Mouse (Mus musculus): Measurements from ENCODE around the gene Napepld. TPM values are rescaled to one million over a fixed set of nuclear protein-coding genes. Genes with fewer than 3 reads are reported as not detected.
"Not testable (repeated sequence)": the region's sequence is repeated elsewhere in the genome, so short reads cannot be mapped to it uniquely, and the experiment has no call there.

Gene Napepld
- polyA plus RNA-seq, 1 experiment from 2014 or later, result 3.4 TPM

DNA sequence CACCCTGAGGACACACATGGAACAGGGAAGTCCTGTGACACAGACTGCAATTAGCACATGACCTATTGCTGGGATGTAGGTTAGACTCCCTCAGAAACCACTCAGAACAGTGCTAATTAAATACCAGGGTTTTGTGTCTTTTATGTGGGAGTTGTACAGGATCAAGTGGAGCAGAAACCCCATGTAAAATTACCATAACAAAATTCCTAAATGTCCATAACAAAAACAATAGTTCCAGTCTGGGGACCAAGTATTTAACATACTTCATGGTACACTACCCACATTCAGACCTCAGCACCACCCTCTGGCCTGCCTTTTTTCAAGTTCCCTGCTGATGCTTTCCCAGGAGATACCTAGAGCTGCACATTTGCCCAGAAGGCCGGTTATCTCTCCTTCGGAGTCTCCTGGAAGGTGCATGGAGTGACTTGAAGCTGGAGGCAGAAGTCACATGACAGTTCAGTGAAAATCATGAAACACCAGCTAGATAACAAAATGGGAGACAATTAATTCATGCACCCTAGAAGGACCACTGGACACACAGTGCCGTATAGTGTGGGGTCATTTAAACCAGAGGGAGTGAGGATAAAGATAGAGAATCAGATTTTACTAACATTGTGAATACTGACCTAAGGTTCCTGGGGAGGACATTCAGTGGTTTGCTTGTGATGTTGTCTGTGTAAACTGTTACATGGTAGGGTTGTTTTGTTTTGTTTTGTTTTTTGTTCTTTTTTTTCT, 31.1 kb upstream of the Napepld start:
- Histone ChIP-seq H3K4me1 (replicated peaks) (no peaks in the 10 kb centered on the region), H3K36me3 (no peaks in the 10 kb centered on the region), H3K9me3 (no peaks in the 10 kb centered on the region), H3K9ac (no peak overlapping the region), H3K4me2 (replicated peaks) (no peak overlapping the region), H3K27ac (no peak overlapping the region), H3K4me3 (replicated peaks) (no peak overlapping the region), H3K27me3 (replicated peaks) (no peaks in the 10 kb centered on the region)
- ATAC-seq, result no peak
- 88% methylated on average over 3 of the region's 3 CpGs for WGBS

DNA sequence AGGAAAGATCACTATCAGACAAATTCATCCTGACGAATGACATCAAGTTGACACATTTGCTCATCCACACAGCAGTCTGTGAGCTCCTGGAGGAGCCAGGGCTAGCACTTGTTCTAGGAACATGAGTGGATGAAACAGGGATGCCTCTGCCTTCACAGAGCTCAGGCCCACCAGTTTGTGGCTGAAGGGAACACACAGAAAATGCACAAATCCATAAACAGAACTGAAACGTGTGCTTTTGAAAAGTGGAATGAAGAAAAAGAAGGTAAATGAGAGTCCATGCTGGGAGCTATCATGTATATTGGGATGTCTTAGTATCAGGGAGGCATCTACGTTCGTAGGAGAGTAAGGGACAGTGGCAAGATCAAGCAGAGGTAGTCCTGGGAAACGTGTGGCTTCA, 27.9 kb upstream of the Napepld start:
- Histone ChIP-seq H3K4me3 (replicated peaks) (no peak overlapping the region), H3K27ac (no peak overlapping the region), H3K4me2 (replicated peaks) (no peak overlapping the region), H3K27me3 (replicated peaks) (no peaks in the 10 kb centered on the region), H3K4me1 (replicated peaks) (no peaks in the 10 kb centered on the region), H3K36me3 (no peaks in the 10 kb centered on the region), H3K9me3 (no peaks in the 10 kb centered on the region), H3K9ac (no peak overlapping the region)
- no peak for ATAC-seq
- 81% methylated on average over 5 of the region's 5 CpGs for WGBS

DNA sequence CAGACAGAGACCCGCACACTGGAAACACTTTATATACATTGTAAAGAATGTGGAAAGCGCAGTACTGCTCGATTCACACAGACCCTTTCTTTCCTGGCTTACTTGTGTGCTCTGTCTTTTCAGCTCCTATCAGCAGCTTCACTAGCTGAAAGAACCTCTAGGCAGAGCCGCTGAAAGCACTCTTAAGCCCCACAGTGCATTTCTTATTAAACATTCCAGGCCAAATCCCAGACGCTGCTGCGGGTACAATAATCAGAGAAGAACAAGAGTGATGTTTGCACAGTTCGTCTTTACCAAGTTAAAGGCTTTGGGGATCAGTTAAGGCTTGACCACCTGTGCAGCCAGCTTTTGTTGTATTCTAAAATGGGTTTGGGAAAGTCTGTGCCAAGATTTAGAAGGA, 23.7 kb upstream of the Napepld start:
- no peak overlapping the region for H3K4me3 ChIP-seq (replicated peaks)
- no peaks in the 10 kb centered on the region for H3K9me3 ChIP-seq
- H3K4me2 ChIP-seq (replicated peaks), result no peak overlapping the region
- peak overlapping the region; percentile 23; the same call in 1 of the 2 replicates for H3K27ac ChIP-seq
- no peaks in the 10 kb centered on the region for H3K27me3 ChIP-seq (replicated peaks)
- no peaks in the 10 kb centered on the region for H3K36me3 ChIP-seq
- no peaks in the 10 kb centered on the region for H3K4me1 ChIP-seq (replicated peaks)
- 29% methylated on average over 7 of the region's 7 CpGs for WGBS
- ATAC-seq, result no peak
- no peak overlapping the region for H3K9ac ChIP-seq

DNA sequence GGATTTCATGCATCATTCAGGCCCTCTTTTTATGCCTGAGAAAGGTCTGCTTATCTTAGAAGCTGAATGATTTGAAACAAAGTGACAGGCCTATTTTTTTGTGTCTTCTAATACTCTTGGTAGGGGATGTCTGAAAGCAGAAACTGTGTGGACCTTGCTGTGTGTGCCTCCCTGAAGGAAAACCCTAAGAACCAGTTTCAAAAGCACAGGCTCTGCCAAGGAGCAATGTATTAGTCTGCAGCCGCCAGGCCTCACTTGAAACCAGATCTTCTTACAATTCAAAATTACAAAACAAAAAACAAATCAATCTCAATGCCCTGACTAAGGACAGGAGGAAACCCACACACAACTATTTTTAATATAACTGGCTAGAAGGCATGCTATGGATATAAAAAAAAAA, 23.2 kb upstream of the Napepld start:
- H3K4me3 ChIP-seq (replicated peaks), result no peak overlapping the region
- no peaks in the 10 kb centered on the region for H3K36me3 ChIP-seq
- no peaks in the 10 kb centered on the region for H3K9me3 ChIP-seq
- no peak overlapping the region for H3K9ac ChIP-seq
- no peak for ATAC-seq
- H3K4me1 ChIP-seq (replicated peaks), result no peaks in the 10 kb centered on the region
- H3K27ac ChIP-seq, result no peak overlapping the region; the same call in 1 of the 2 replicates
- no peaks in the 10 kb centered on the region for H3K27me3 ChIP-seq (replicated peaks)
- H3K4me2 ChIP-seq (replicated peaks), result no peak overlapping the region
- WGBS, result 44% methylated on average over 1 of the region's 1 CpGs

DNA sequence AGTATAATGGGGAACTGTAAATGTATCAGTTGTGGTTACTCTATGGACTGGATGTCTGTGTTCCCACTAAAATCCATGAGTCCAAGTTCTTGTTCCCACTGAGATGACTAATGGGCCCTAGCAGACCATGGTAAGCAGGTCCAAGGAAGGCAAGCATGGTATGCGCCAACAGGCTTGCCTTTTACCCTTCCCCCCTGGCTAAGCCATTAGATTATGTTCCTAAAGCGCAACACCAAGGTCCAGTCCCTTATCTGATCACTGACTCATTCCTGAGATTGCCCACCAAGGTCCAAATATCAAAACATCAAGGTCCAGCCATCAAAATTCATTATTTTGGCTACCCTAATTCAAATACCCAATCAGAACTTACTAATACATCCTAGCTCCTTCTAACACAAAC, 18.0 kb upstream of the Napepld start:
- whole genome bisulfite sequencing, result 95% methylated on average over 2 of the region's 2 CpGs
- H3K4me3 ChIP-seq (replicated peaks), result no peak overlapping the region
- no peak overlapping the region for H3K4me2 ChIP-seq (replicated peaks)
- no peak for ATAC-seq
- no peak overlapping the region for H3K27ac ChIP-seq
- H3K27me3 ChIP-seq (replicated peaks), result no peaks in the 10 kb centered on the region
- H3K4me1 ChIP-seq (replicated peaks), result no peaks in the 10 kb centered on the region
- no peaks in the 10 kb centered on the region for H3K36me3 ChIP-seq
- H3K9ac ChIP-seq, result no peak overlapping the region
- H3K9me3 ChIP-seq, result no peaks in the 10 kb centered on the region

DNA sequence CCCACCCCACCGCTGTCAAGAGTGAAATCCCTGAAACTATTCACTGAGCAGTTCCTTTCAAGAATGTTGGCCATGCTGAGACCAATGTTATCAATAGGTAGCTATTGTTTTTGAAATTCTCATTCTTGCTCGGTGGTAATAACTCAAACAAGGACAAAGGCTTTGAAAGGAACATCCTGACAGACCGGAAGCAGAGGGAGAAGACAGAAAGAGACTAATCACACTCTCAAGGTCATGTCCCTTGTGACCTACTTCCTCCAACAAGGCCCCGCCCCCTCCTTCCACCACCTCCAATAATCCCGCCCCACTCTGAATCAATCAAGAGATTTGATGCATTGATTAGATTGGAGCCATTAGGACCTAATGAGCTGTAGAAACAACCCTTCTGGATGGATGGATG, 17.4 kb upstream of the Napepld start:
- Histone ChIP-seq H3K27ac (no peak overlapping the region), H3K4me1 (replicated peaks) (no peaks in the 10 kb centered on the region), H3K4me3 (replicated peaks) (no peak overlapping the region), H3K9me3 (no peaks in the 10 kb centered on the region), H3K27me3 (replicated peaks) (no peaks in the 10 kb centered on the region), H3K36me3 (no peaks in the 10 kb centered on the region), H3K9ac (no peak overlapping the region), H3K4me2 (replicated peaks) (no peak overlapping the region)
- no peak for ATAC-seq
- WGBS, result 78% methylated on average over 5 of the region's 5 CpGs

DNA sequence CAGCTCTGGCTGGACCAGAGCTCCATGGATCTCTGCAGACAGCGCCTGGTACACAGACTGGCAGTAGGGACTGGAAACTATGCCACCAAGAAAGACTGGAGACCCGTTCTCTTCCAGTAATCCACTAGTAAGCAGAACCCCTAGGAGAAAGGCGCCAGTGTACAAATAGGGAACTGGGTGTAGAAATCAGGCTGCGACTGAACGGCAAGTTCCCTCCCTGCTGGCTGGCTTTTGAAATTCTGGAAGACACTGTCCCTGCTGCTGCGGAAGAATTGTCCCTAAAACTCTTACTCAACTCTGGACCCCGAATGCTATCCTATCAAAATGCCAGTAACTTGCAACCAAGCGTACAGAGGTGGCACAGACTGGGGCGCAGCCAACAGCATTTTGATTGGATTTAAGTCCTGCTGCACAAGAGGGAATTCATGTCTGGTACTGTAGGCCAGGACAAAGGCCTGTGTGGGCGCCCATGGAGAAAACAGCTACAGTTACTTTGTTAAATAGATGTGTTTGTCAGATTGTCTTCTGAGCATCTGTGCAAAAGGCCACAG, 16.0 kb upstream of the Napepld start:
- Histone ChIP-seq H3K9me3 (no peaks in the 10 kb centered on the region), H3K4me2 (replicated peaks) (no peak overlapping the region), H3K4me1 (replicated peaks) (no peaks in the 10 kb centered on the region), H3K27me3 (replicated peaks) (no peaks in the 10 kb centered on the region), H3K9ac (no peak overlapping the region), H3K36me3 (no peaks in the 10 kb centered on the region), H3K27ac (no peak overlapping the region), H3K4me3 (replicated peaks) (no peak overlapping the region)
- WGBS, result 84% methylated on average over 10 of the region's 10 CpGs
- ATAC-seq, result no peak

DNA sequence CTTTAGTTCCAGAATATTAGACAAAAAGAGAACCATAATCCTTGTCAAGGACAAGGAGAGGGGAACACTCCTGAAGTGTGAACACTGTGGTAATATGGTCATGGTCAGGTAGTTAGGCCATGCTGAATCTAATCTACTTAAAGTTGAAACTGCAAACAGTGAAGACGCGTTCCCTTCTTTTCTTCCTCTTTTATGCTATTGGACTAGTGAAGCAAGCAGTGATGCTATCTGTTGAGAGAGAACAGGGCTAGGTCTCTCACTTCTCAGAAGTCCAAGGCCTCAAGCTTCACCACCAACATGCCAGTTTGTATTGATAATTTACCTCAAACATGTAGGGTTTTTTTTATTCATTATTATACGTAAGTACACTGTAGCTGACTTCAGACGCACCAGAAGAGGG, 13.3 kb upstream of the Napepld start:
- Histone ChIP-seq H3K4me1 (replicated peaks) (no peaks in the 10 kb centered on the region), H3K27me3 (replicated peaks) (no peaks in the 10 kb centered on the region), H3K9ac (no peak overlapping the region), H3K4me2 (replicated peaks) (no peak overlapping the region), H3K9me3 (no peaks in the 10 kb centered on the region), H3K36me3 (no peaks in the 10 kb centered on the region), H3K27ac (no peak overlapping the region), H3K4me3 (replicated peaks) (no peak overlapping the region)
- 90% methylated on average over 4 of the region's 4 CpGs for WGBS
- ATAC-seq, result no peak

DNA sequence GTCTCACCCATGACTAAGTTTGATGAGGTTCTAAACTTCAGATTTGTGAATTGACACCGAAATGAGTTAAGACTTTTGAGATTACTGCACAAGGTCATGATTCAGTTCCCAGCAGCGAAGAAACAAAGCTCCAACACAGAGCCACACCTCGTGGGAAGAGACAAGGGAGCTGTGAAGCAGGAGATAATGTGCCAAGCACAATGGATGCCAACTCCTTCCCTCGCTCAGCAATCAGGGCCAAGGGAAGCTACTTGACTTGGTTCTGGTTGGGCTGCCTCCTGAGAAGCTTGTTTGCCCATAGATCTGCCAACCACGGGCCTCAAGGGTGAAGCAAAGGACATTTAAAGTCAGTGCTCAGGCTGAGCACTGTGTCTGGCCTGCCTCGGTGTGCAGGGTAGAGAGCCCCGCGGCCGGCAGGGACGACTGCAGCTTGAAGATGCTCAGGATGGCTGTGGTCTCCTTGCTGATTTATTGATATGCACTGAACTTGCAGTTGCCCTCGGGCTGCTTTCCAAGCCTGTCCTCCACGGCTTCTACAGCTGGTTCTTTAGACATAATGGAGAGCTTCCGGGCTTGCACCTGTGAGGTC, 11.0 kb upstream of the Napepld start:
- H3K4me3 ChIP-seq (replicated peaks), result no peak overlapping the region
- no peaks in the 10 kb centered on the region for H3K27me3 ChIP-seq (replicated peaks)
- no peak overlapping the region for H3K9ac ChIP-seq
- 54% methylated on average over 13 of the region's 13 CpGs for WGBS
- H3K4me1 ChIP-seq (replicated peaks), result no peaks in the 10 kb centered on the region
- no peak overlapping the region for H3K4me2 ChIP-seq (replicated peaks)
- no peak overlapping the region for H3K27ac ChIP-seq
- H3K36me3 ChIP-seq, result no peaks in the 10 kb centered on the region
- no peaks in the 10 kb centered on the region for H3K9me3 ChIP-seq
- no peak for ATAC-seq

DNA sequence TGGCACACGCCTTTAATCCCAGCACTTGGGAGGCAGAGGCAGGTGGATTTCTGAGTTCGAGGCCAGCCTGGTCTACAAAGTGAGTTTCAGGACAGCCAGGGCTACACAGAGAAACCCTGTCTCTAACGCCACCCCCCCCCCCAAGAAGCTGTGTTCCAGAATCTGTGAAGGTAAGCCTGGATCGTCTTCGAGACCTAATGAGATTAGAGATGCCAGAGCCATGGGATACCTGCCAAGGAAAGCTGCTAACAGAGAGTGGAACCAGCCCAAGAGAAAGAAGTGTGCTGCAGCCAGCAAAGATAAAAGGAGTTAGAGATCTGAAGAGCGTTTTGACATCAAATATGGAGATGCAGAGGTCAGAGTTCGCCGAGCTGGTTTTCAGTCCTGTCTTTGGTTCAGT, 6.8 kb upstream of the Napepld start:
- 87% methylated on average over 8 of the region's 8 CpGs for WGBS
- H3K36me3 ChIP-seq; H3K9me3 ChIP-seq; H3K9ac ChIP-seq; H3K4me1 ChIP-seq (replicated peaks); H3K27ac ChIP-seq; ATAC-seq; H3K27me3 ChIP-seq (replicated peaks); H3K4me2 ChIP-seq (replicated peaks); H3K4me3 ChIP-seq (replicated peaks): not testable (repeated sequence)

DNA sequence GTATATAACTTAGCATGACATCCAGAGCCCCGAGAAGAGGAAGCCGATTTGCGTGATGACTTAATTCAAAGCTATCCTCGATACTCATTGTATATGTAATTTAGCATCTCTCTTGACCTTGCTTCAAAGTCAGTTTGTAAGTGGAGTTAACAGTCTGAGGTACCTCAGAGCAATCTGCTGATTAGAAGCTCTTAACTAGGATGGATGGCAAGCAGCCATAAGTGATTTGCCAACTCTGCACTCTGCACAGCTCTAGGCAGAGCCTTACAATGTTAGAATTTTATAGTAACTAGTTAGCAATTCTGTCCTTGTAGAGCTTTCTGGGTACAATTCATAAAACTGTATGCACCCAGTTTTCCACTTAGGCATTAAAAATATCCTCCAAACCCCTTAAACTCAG, 5.3 kb upstream of the Napepld start:
- ATAC-seq, result no peak
- 87% methylated on average over 4 of the region's 4 CpGs for WGBS
- H3K4me1 ChIP-seq (replicated peaks), result no peaks in the 10 kb centered on the region
- H3K36me3 ChIP-seq, result no peaks in the 10 kb centered on the region
- H3K9ac ChIP-seq, result no peak overlapping the region
- H3K4me2 ChIP-seq (replicated peaks), result no peak overlapping the region
- no peak overlapping the region for H3K4me3 ChIP-seq (replicated peaks)
- H3K27me3 ChIP-seq (replicated peaks), result no peaks in the 10 kb centered on the region
- H3K27ac ChIP-seq, result no peak overlapping the region
- H3K9me3 ChIP-seq, result no peaks in the 10 kb centered on the region

DNA sequence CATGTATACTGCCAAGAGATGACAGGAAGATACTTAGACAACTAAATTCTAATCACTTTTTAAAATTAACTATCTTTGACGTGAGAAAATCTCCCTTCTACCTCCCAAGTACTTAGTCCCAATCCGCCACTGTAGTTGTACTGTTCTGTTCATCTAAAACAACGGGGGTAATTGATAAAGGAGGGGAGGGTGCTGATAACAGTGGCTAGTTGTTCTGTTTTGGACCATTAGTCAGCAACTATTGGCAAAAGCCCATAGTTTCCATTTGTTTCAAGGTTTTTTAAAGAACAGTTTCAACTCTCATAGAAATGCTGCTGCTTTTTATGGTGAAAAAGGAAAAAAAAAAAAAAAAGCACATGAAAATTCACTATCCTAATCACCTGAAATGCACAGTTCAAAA, 2.5 kb upstream of the Napepld start:
- 70% methylated on average over 3 of the region's 3 CpGs for WGBS
- Histone ChIP-seq H3K9me3 (no peaks in the 10 kb centered on the region), H3K36me3 (no peaks in the 10 kb centered on the region), H3K9ac (no peak overlapping the region), H3K27ac (no peak overlapping the region), H3K27me3 (replicated peaks) (no peaks in the 10 kb centered on the region), H3K4me1 (replicated peaks) (no peaks in the 10 kb centered on the region), H3K4me2 (replicated peaks) (no peak overlapping the region), H3K4me3 (replicated peaks) (no peak overlapping the region)
- no peak for ATAC-seq

Data from intestine, embryonic 15.5 days (tissue).